Mouse (Mus musculus) forebrain, embryonic 12.5 days (tissue): ENCODE data around the gene Tenm2. TPM values are rescaled to one million over a fixed set of nuclear protein-coding genes. Genes with fewer than 3 reads are reported as not detected.

Experiments used
- ATAC-seq: fragments of 200-750 bp; cut with Nextera tagmentation; 2 replicates; pipeline ENCODE4 v1.8.0; 2017; ENCODE audit warnings: moderate TSS enrichment; ENCODE audit not compliant: low FRiP score
- H3K27ac ChIP-seq: fragments of 300-500 bp; sonication (generic); 2 replicates; pipeline ENCODE4 v1.5.1; 2016; ENCODE audit warnings: mild to moderate bottlenecking
- H3K27me3 ChIP-seq: fragments of 300-500 bp; sonication (generic); 2 replicates; pipeline ENCODE4 v1.6.1; 2016; ENCODE audit warnings: mild to moderate bottlenecking
- H3K36me3 ChIP-seq: fragments of 300-500 bp; sonication (generic); replicated peaks from 2 replicates; pipeline ENCODE4 v1.6.1; 2016; ENCODE audit warnings: mild to moderate bottlenecking
- H3K4me1 ChIP-seq: fragments of 300-500 bp; sonication (generic); 2 replicates; pipeline ENCODE4 v1.6.1; 2016
- H3K4me2 ChIP-seq: fragments of 300-500 bp; sonication (generic); 2 replicates; pipeline ENCODE4 v1.6.1; 2016; ENCODE audit warnings: mild to moderate bottlenecking, moderate library complexity
- H3K4me3 ChIP-seq: fragments of 300-500 bp; sonication (generic); replicated peaks from 2 replicates; pipeline ENCODE4 v1.5.1; 2016; ENCODE audit warnings: mild to moderate bottlenecking
- H3K9ac ChIP-seq: fragments of 300-500 bp; sonication (generic); 2 replicates; pipeline ENCODE4 v1.6.1; 2016; ENCODE audit warnings: mild to moderate bottlenecking
- H3K9me3 ChIP-seq: fragments of 300-500 bp; sonication (generic); 2 replicates; pipeline ENCODE4 v1.6.1; 2016
- WGBS: fragments of 180-500 bp; shearing (Covaris S2); methylation state at CpG from one replicate; pipeline ENCODE4 v1.1.7; 2016; 5-methylcytosine and 5-hydroxymethylcytosine counted together
- polyA plus RNA-seq: library from polyadenylated mRNA; unstranded; fragments of >200 nt; fragmentation: Nextera tagmentation; extraction: Ambion mirVana; gene quantifications from 2 replicates; pipeline ENCODE4 v1.2.1, GENCODE M21; 2016

Gene Tenm2
- polyA plus RNA-seq, 1 experiment from 2014 or later: 10.9 TPM

DNA sequence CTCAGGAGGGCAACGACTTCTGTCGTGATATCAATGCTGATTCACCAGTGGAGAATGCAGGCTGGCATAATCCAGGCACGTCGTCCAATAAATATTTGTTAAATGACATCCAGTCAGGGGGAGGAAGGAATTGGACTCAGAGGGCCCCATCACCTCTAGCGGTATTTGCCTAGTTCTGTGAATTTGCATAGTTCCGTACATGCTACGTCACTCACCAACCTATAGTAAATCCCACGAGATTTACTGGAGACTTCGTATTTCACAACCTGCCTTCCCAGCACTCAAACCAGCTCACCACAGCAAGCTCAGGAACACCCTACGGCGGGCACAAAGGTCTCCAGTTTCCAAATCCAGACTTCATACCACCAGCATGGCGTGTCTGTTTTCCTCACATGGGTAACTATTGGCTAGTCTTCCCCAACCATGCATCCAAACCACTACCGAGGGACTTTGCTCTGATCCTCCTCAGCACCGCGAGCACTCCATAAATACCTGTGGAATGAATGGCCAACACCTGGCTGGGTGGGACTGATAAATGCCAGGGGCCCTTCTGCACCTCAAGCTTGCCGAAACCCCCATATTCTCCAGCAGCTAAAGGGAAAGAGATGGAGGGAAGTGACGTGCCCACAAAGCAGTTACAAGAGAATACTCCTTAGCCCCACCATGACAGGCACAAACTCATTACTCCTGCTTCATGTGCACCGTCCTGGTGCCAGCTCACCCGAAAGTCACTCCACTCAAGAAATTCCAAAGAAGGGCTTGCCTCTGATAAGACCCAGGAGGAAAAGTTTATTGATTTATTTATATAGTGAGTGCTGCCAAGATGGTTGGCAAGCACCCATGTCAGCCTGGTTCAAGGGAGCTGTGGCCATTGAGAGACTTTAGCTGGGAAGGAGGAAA lies 1264.7 kb downstream of the Tenm2 start:
- Histone ChIP-seq H3K36me3 (0 out of 2 replicates have a peak, but pooled peaks cover 5% of the 10 kb centered on the region), H3K27ac (no peak overlapping the region), H3K27me3 (no peaks in the 10 kb centered on the region), H3K4me3 (no peak overlapping the region), H3K4me1 (peaks cover 25% of the 10 kb centered on the region), H3K9me3 (no peaks in the 10 kb centered on the region), H3K9ac (no peak overlapping the region), H3K4me2 (no peak overlapping the region)
- 93% methylated on average over 19 of the region's 19 CpGs for WGBS
- no peak for ATAC-seq

DNA sequence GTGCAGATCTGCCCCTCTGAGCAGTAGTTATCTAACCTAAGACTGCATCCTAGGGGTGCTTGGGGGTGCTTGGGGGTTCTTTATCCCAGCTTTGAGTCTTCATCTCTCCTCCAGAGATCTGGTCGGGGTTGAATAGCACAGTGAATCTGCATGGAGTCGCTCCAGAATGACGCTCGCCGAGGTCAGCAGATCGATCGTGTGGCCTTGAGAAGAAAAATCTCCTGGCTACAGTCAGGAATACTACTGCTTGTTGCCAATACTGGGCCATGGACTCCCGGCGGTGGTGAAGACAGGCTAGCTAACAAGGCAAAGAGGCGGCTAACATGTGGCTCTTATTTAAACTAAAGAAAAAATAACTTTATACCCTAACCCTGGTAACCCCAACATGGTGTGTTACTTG lies 1267.5 kb downstream of the Tenm2 start:
- 0 out of 2 replicates have a peak, but pooled peaks cover 5% of the 10 kb centered on the region for H3K36me3 ChIP-seq
- H3K27ac ChIP-seq: no peak overlapping the region
- peaks cover 21% of the 10 kb centered on the region for H3K4me1 ChIP-seq
- 94% methylated on average over 10 of the region's 10 CpGs for WGBS
- ATAC-seq: no peak
- H3K9me3 ChIP-seq: no peaks in the 10 kb centered on the region
- no peak overlapping the region for H3K4me3 ChIP-seq
- no peaks in the 10 kb centered on the region for H3K27me3 ChIP-seq
- H3K9ac ChIP-seq: no peak overlapping the region
- H3K4me2 ChIP-seq: no peak overlapping the region

DNA sequence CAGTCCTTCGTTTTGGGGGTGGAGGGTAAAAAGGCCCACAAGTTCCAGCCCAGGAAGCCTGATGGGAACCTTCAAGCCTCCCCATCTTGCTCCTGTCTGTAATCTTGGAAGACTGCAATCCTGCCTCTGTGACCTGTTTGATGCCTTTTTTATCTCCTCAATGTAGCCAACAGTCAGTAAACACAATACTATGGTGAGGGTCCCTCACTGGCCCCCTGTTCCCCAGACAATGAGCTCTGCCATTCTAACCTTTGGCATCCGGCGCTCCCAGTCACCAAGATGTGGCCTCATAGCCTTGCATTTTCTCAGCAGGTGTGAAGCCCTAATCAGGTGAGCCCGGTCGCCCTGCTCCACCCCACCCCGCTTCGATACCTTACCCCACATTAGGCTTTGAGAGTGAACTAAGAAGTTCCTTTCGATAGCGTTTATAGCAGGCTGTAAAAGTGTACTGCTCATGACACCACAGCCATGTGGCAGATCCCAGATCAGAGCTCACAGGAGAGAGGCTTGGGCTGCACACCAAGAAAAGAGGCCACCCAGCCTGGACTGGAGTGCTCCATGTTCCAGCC lies 1271.7 kb downstream of the Tenm2 start:
- 79% methylated on average over 9 of the region's 9 CpGs for WGBS
- Histone ChIP-seq H3K36me3 (0 out of 2 replicates have a peak, but pooled peaks cover 5% of the 10 kb centered on the region), H3K4me3 (no peak overlapping the region), H3K27ac (no peak overlapping the region), H3K9ac (no peak overlapping the region), H3K27me3 (no peaks in the 10 kb centered on the region), H3K9me3 (no peaks in the 10 kb centered on the region), H3K4me2 (no peak overlapping the region), H3K4me1 (peaks cover 11% of the 10 kb centered on the region)
- no peak for ATAC-seq

DNA sequence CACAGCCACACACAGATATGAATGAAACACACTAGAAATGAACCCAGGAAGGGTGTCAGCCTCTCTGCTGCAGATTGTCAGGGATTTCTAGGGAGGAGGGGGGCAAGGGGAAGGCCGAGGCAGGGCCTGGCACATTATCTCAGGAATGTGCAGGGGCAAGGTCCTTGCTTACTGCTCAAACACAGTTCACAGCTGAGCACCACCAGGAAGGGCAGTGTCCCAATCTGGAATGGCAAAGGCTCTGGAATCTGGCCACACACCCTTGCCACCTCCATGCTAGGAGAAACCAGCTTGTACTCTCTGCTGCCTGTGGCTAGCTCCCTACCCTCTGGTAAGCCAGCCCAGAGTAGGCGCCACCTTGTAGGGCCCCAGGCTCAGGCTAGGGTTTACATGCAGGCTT lies 1272.2 kb downstream of the Tenm2 start:
- WGBS: 56% methylated on average over 2 of the region's 2 CpGs
- Histone ChIP-seq H3K27ac (no peak overlapping the region), H3K4me1 (peaks cover 11% of the 10 kb centered on the region), H3K4me3 (no peak overlapping the region), H3K4me2 (no peak overlapping the region), H3K9ac (no peak overlapping the region), H3K36me3 (0 out of 2 replicates have a peak, but pooled peaks cover 5% of the 10 kb centered on the region), H3K27me3 (no peaks in the 10 kb centered on the region), H3K9me3 (no peaks in the 10 kb centered on the region)
- ATAC-seq: no peak

- Histone ChIP-seq H3K4me2 (no peak overlapping the region), H3K9ac (no peak overlapping the region), H3K36me3 (no peaks in the 10 kb centered on the region), H3K9me3 (no peaks in the 10 kb centered on the region), H3K27ac (no peak overlapping the region), H3K27me3 (no peaks in the 10 kb centered on the region), H3K4me3 (no peak overlapping the region), H3K4me1 (peaks cover 11% of the 10 kb centered on the region)
- WGBS: 96% methylated on average over 2 of the region's 2 CpGs
- no peak for ATAC-seq
Measured at GRCm38 (mm10) chr11:35962431-35962830, 1273.3 kb downstream of the Tenm2 start.

- Histone ChIP-seq H3K4me1 (peaks cover 11% of the 10 kb centered on the region), H3K36me3 (no peaks in the 10 kb centered on the region), H3K9me3 (no peaks in the 10 kb centered on the region), H3K27ac (no peak overlapping the region), H3K4me2 (no peak overlapping the region), H3K4me3 (no peak overlapping the region), H3K9ac (no peak overlapping the region), H3K27me3 (no peaks in the 10 kb centered on the region)
- WGBS: 94% methylated on average over 3 of the region's 3 CpGs
- no peak for ATAC-seq
Measured at GRCm38 (mm10) chr11:35959270-35959669, 1276.5 kb downstream of the Tenm2 start.
